Mouse (Mus musculus) lung, adult 2 months (tissue): ENCODE measurements around the gene Ncoa3. TPM values are rescaled to one million over a fixed set of nuclear protein-coding genes. Genes with fewer than 3 reads are reported as not detected.
A peak's percentile ranks its signal among the peaks of the same experiment; 100 is the strongest.

Experiments
- DNase-seq: peaks from one replicate; pipeline ENCODE4 v3.0.0; 2022
- H3K4me1 ChIP-seq: fragments of 200-500 bp; 2 replicates; pipeline ENCODE4 v1.6.1; 2011; ENCODE audit warnings: low read length; ENCODE audit not compliant: control insufficient read depth, insufficient read depth
- H3K4me3 ChIP-seq: fragments of 200-500 bp; replicated peaks from 2 replicates; pipeline ENCODE3; 2011; ENCODE audit warnings: low read depth, mild to moderate bottlenecking, control low read depth, low read length; ENCODE audit errors: extremely low read depth
- CTCF ChIP-seq: fragments of 200-500 bp; IDR thresholded peaks from 2 replicates; pipeline ENCODE4 v1.5.1; 2011; ENCODE audit warnings: mild to moderate bottlenecking, low read length, control low read depth; ENCODE audit not compliant: insufficient read depth
- POLR2A ChIP-seq: fragments of 200-500 bp; IDR thresholded peaks from 2 replicates; pipeline ENCODE4 v1.6.1; 2011; ENCODE audit warnings: low read depth, mild to moderate bottlenecking, control low read depth, low read length, borderline replicate concordance; ENCODE audit errors: extremely low read depth
- WGBS: fragments of 180-500 bp; shearing (Covaris S2); methylation state at CpG from one replicate; pipeline ENCODE4 v1.1.7; 2018; 5-methylcytosine and 5-hydroxymethylcytosine counted together
- polyA plus RNA-seq: library from polyadenylated mRNA; depleted of rRNA; stranded (reverse); fragments of >200 nt; gene quantifications from 2 replicates; pipeline ENCODE4 v1.2.3, GENCODE M21; 2012

Ncoa3 gene
- polyA plus RNA-seq, 1 experiment: 35.3 TPM

- Histone ChIP-seq H3K4me1 (peaks cover 21% of the 10 kb centered on the region), H3K4me3 (no peak overlapping the region)
- no peak for DNase-seq
- TF ChIP-seq POLR2A (no peak), CTCF (no peak)
- WGBS: 43% methylated on average over 4 of the region's 4 CpGs
These were observed 6.5 kb downstream of the Ncoa3 start for GRCm38 (mm10) chr2:165998969-165999368.

- 36% methylated on average over 5 of the region's 5 CpGs for WGBS
- DNase-seq: no peak
- Histone ChIP-seq H3K4me1 (peaks cover 21% of the 10 kb centered on the region), H3K4me3 (no peak overlapping the region)
- TF ChIP-seq CTCF (no peak), POLR2A (no peak)
These were observed 7.4 kb downstream of the Ncoa3 start for GRCm38 (mm10) chr2:165999790-166000189.

- peaks cover 21% of the 10 kb centered on the region for H3K4me1 ChIP-seq
- DNase-seq: no peak
- H3K4me3 ChIP-seq: no peak overlapping the region
- no peak for TF ChIP-seq CTCF
- TF ChIP-seq POLR2A: no peak
- 43% methylated on average over 5 of the region's 5 CpGs for WGBS
These were observed 7.8 kb downstream of the Ncoa3 start for GRCm38 (mm10) chr2:166000242-166000641.

GRCm38 (mm10) chr2:166000769-166001168 lies 8.3 kb downstream of the Ncoa3 start:
- TF ChIP-seq CTCF: no peak
- TF ChIP-seq POLR2A: no peak
- WGBS: 26% methylated on average over 5 of the region's 5 CpGs
- H3K4me1 ChIP-seq: peaks cover 21% of the 10 kb centered on the region
- H3K4me3 ChIP-seq: no peak overlapping the region
- DNase-seq: no peak

- 30% methylated on average over 2 of the region's 2 CpGs for WGBS
- Histone ChIP-seq H3K4me3 (no peak overlapping the region), H3K4me1 (peaks cover 25% of the 10 kb centered on the region)
- DNase-seq: no peak
- TF ChIP-seq CTCF (no peak), POLR2A (no peak)
These were observed 8.9 kb downstream of the Ncoa3 start for GRCm38 (mm10) chr2:166001362-166001761.

- TF ChIP-seq CTCF (no peak), POLR2A (no peak)
- H3K4me1 ChIP-seq: peaks cover 25% of the 10 kb centered on the region
These were observed 9.3 kb downstream of the Ncoa3 start for GRCm38 (mm10) chr2:166001768-166002167.

GRCm38 (mm10) chr2:166002429-166002828 lies 10.0 kb downstream of the Ncoa3 start:
- Histone ChIP-seq H3K4me3 (no peak overlapping the region), H3K4me1 (peaks cover 25% of the 10 kb centered on the region)
- no peak for DNase-seq
- TF ChIP-seq POLR2A: no peak
- TF ChIP-seq CTCF: no peak
- WGBS: 56% methylated on average over 4 of the region's 4 CpGs

More at GRCm38 (mm10) chr2:166001768-166002167, 9.3 kb downstream of the Ncoa3 start:
- no peak overlapping the region for H3K4me3 ChIP-seq
- 53% methylated on average over 2 of the region's 2 CpGs for WGBS
- DNase-seq: no peak

- 0 out of 2 replicates have a peak, but pooled peaks have one; percentile 28 for TF ChIP-seq CTCF
- TF ChIP-seq POLR2A: no peak
- Histone ChIP-seq H3K4me1 (peaks cover 25% of the 10 kb centered on the region), H3K4me3 (no peak overlapping the region)
- WGBS: 21% methylated on average over 1 of the region's 1 CpGs
- DNase-seq: no peak
These were observed 10.6 kb downstream of the Ncoa3 start for GRCm38 (mm10) chr2:166003004-166003403.

- Histone ChIP-seq H3K4me1 (peaks cover 22% of the 10 kb centered on the region), H3K4me3 (no peak overlapping the region)
- TF ChIP-seq CTCF (no peak), POLR2A (no peak)
- 72% methylated on average over 6 of the region's 6 CpGs for WGBS
- DNase-seq: no peak
These were observed 14.6 kb downstream of the Ncoa3 start for GRCm38 (mm10) chr2:166007046-166007445.

GRCm38 (mm10) chr2:166008558-166009392 lies 16.3 kb downstream of the Ncoa3 start:
- Histone ChIP-seq H3K4me3 (no peak overlapping the region), H3K4me1 (peaks cover 21% of the 10 kb centered on the region)
- 47% methylated on average over 8 of the region's 8 CpGs for WGBS
- DNase-seq: no peak
- TF ChIP-seq POLR2A (no peak), CTCF (no peak)
